Mouse (Mus musculus) gastrocnemius, postnatal 4 days (tissue): Measurements from ENCODE around the gene Ulk4. TPM values are rescaled to one million over a fixed set of nuclear protein-coding genes. Genes with fewer than 3 reads are reported as not detected.

Experiments used
- DNase-seq, 2 experiments: peaks; one replicate each; pipeline ENCODE4 v3.0.0; 2021 to 2022; ENCODE audit warnings: low spot score in 2 of 2, mixed read lengths in 2 of 2
- microRNA-seq: library from miRNA; unstranded; fragments of <30 nt; microRNA quantifications from one replicate; pipeline ENCODE4 v1.2.0, GENCODE M21; 2021
- total RNA-seq, 2 experiments: library from RNA; stranded (reverse); gene quantifications; 2 replicates each; pipeline ENCODE4 v1.2.3; 2021

Ulk4 gene
- total RNA-seq, 2 experiments from 2014 or later: 2.2 to 2.3 TPM

- DNase-seq: no peak
Observed at GRCm38 (mm10) chr9:120914877-120915459, 362.0 kb downstream of the Ulk4 start.

GRCm38 (mm10) chr9:120914429-120914828, 362.6 kb downstream of the Ulk4 start:
- no peak for DNase-seq

- DNase-seq: no peak
Observed at GRCm38 (mm10) chr9:120913152-120913551, 363.8 kb downstream of the Ulk4 start.

- no peak for DNase-seq
Observed at GRCm38 (mm10) chr9:120908461-120908860, 368.5 kb downstream of the Ulk4 start.

Small RNAs within 50 kb of the gene (microRNA-seq; reads per million reads assigned to microRNA genes)
- not detected for gene Mir7090

Other genes with a start within 250 kb of the Ulk4 start
- 100 to 1,000 TPM; 193 to 204 TPM for gene Trak1, start 20.3 kb upstream of the Ulk4 start, total RNA-seq
- 1 to 10 TPM; 6.2 to 8.7 TPM for gene Cck, start 218.5 kb upstream of the Ulk4 start, total RNA-seq